15 mouse cellular contexts compared by ENCODE assay signal in genomic region chr17:5569131-5570030, GRCm38 (mm10).
DNase-seq lines count a peak whose midpoint lies in the region; ATAC-seq and TF ChIP-seq lines count a peak whose summit lies in the region.
"Had no signal": no experiment of that assay in that cellular context is flagged by ENCODE, and none has a peak within 500 bp of the region (broad histone marks: within the 10 kb centered on the region; RNA-seq: fewer than 3 reads in every experiment).

No protein-coding gene starts in this region.

- H3K27me3 ChIP-seq in liver, embryonic 11.5 days (replicated peaks; ENCODE audit: control insufficient read depth, insufficient read depth, low read length): no peaks in the 10 kb centered on the region
- H3K27me3 ChIP-seq in liver, embryonic 12.5 days (replicated peaks): no peaks in the 10 kb centered on the region
- H3K27me3 ChIP-seq in small intestine, adult 2 months (ENCODE audit: control insufficient read depth, insufficient read depth, low read length): no peaks in the 10 kb centered on the region
- H3K27me3 ChIP-seq in midbrain, embryonic 13.5 days: no peaks in the 10 kb centered on the region
- H3K27me3 ChIP-seq: embryonic facial prominence, embryonic 12.5 days; hindbrain, embryonic 15.5 days; limb, embryonic 15.5 days had no signal

- H3K27ac ChIP-seq in liver, embryonic 11.5 days (ENCODE audit: low read depth, low read length): no peak overlapping the region
- no peak overlapping the region for H3K27ac ChIP-seq in liver, embryonic 12.5 days
- peak overlapping the region; percentile 71 for H3K27ac ChIP-seq in small intestine, adult 2 months (ENCODE audit: insufficient read depth, low read depth, low read length)
- H3K27ac ChIP-seq in midbrain, embryonic 13.5 days: no peak overlapping the region
- H3K27ac ChIP-seq: embryonic facial prominence, embryonic 12.5 days; hindbrain, embryonic 15.5 days; limb, embryonic 15.5 days had no signal

- no peak overlapping the region for H3K9ac ChIP-seq in liver, embryonic 11.5 days (ENCODE audit: low read depth, low read length)
- no peak overlapping the region for H3K9ac ChIP-seq in liver, embryonic 12.5 days
- no peak overlapping the region for H3K9ac ChIP-seq in midbrain, embryonic 13.5 days (replicated peaks)
- H3K9ac ChIP-seq: embryonic facial prominence, embryonic 12.5 days; hindbrain, embryonic 15.5 days; limb, embryonic 15.5 days had no signal

- 0 out of 2 replicates have a peak, but pooled peaks have one; percentile 18 for ATAC-seq in liver, embryonic 11.5 days (replicated peaks; ENCODE audit: low FRiP score)
- ATAC-seq in liver, embryonic 12.5 days: no peak
- ATAC-seq in midbrain, embryonic 13.5 days: no peak

- DNase-seq in adrenal gland, adult (ENCODE audit: inconsistent age in 2 of 2, low spot score in 1 of 2): peak; percentile 18 to 70
- no peak for DNase-seq in adrenal gland, postnatal 25 days
- DNase-seq in liver, embryonic 11.5 days (ENCODE audit: low spot score): no peak
- peak; percentile 39 for DNase-seq in brain, embryonic 14.5 days (ENCODE audit: low read depth)
- no peak for DNase-seq in thymus, postnatal 10 days (ENCODE audit: low spot score in 2 of 2)
- DNase-seq: cerebellum, postnatal 36 days; kidney, adult 2 months; thymus, adult 2 months had no signal

- no peak for TF ChIP-seq CTCF in brain, embryonic 14.5 days (IDR thresholded peaks at IDR 0.05; ENCODE audit: borderline replicate concordance, extremely low read depth, insufficient read depth, insufficient read length)
- no peak for TF ChIP-seq CTCF in small intestine, adult 2 months (IDR thresholded peaks at IDR 0.05; ENCODE audit: extremely low read depth, insufficient read length, insufficient replicate concordance, low read depth, low read length)

- whole genome bisulfite sequencing in liver, embryonic 11.5 days: 69% methylated on average over 17 of the region's 17 CpGs
- WGBS in liver, embryonic 12.5 days (ENCODE audit: insufficient replicate concordance): 68% methylated on average over 17 of the region's 17 CpGs
- WGBS in small intestine, adult 2 months: 72% methylated on average over 17 of the region's 17 CpGs
- 73% methylated on average over 17 of the region's 17 CpGs for WGBS in midbrain, embryonic 13.5 days

- H3K4me1 ChIP-seq in liver, embryonic 11.5 days (replicated peaks; ENCODE audit: control insufficient read depth, insufficient read depth, low read length): peaks cover 4% of the 10 kb centered on the region; the same call in 1 of the 2 replicates
- peaks cover 27% of the 10 kb centered on the region for H3K4me1 ChIP-seq in liver, embryonic 12.5 days
- peaks cover 37% of the 10 kb centered on the region; the same call in 1 of the 2 replicates for H3K4me1 ChIP-seq in small intestine, adult 2 months (ENCODE audit: control insufficient read depth, insufficient read depth, insufficient read length, low read length)
- no peaks in the 10 kb centered on the region for H3K4me1 ChIP-seq in midbrain, embryonic 13.5 days (replicated peaks)
- H3K4me1 ChIP-seq: embryonic facial prominence, embryonic 12.5 days; hindbrain, embryonic 15.5 days; limb, embryonic 15.5 days had no signal

- no peak overlapping the region for H3K4me3 ChIP-seq in liver, embryonic 11.5 days (ENCODE audit: low read depth, low read length)
- H3K4me3 ChIP-seq in liver, embryonic 12.5 days: no peak overlapping the region
- no peak overlapping the region for H3K4me3 ChIP-seq in small intestine, adult 2 months (ENCODE audit: low read depth, low read length)
- no peak overlapping the region for H3K4me3 ChIP-seq in midbrain, embryonic 13.5 days (replicated peaks)
- H3K4me3 ChIP-seq: embryonic facial prominence, embryonic 12.5 days; hindbrain, embryonic 15.5 days; limb, embryonic 15.5 days; megakaryocyte, embryonic 14.5 days had no signal

- TF ChIP-seq POLR2A in brain, embryonic 14.5 days (IDR thresholded peaks at IDR 0.05; ENCODE audit: borderline replicate concordance, extremely low read depth, insufficient read depth, insufficient read length, poor library complexity, severe bottlenecking): no peak
- TF ChIP-seq POLR2A in small intestine, adult 2 months (IDR thresholded peaks at IDR 0.05; ENCODE audit: low read depth, low read length): no peak

- no peaks in the 10 kb centered on the region for H3K9me3 ChIP-seq in liver, embryonic 11.5 days (ENCODE audit: control insufficient read depth, low read length)
- H3K9me3 ChIP-seq in liver, embryonic 12.5 days (replicated peaks): no peaks in the 10 kb centered on the region
- peaks cover 5% of the 10 kb centered on the region; the same call in 1 of the 2 replicates for H3K9me3 ChIP-seq in midbrain, embryonic 13.5 days
- H3K9me3 ChIP-seq: embryonic facial prominence, embryonic 12.5 days; hindbrain, embryonic 15.5 days; limb, embryonic 15.5 days; megakaryocyte, embryonic 14.5 days had no signal

- no peaks in the 10 kb centered on the region; the same call in 1 of the 2 replicates for H3K36me3 ChIP-seq in liver, embryonic 11.5 days (ENCODE audit: control insufficient read depth, insufficient read depth, low read length)
- H3K36me3 ChIP-seq in liver, embryonic 12.5 days: no peaks in the 10 kb centered on the region
- H3K36me3 ChIP-seq in small intestine, adult 2 months (ENCODE audit: control insufficient read depth, insufficient read depth, low read length): no peaks in the 10 kb centered on the region
- H3K36me3 ChIP-seq in midbrain, embryonic 13.5 days: no peaks in the 10 kb centered on the region
- H3K36me3 ChIP-seq: embryonic facial prominence, embryonic 12.5 days; hindbrain, embryonic 15.5 days; limb, embryonic 15.5 days had no signal

- no peak overlapping the region for H3K4me2 ChIP-seq in liver, embryonic 11.5 days
- H3K4me2 ChIP-seq in liver, embryonic 12.5 days: no peak overlapping the region
- H3K4me2 ChIP-seq in midbrain, embryonic 13.5 days (replicated peaks): no peak overlapping the region
- H3K4me2 ChIP-seq: embryonic facial prominence, embryonic 12.5 days; hindbrain, embryonic 15.5 days; limb, embryonic 15.5 days had no signal

Comparison
In these comparisons a context has a peak if more than half of its experiments do, and no peak if none do; other contexts are left out.
1. DNase-seq: peak in adrenal gland, adult (2 of 2) and brain, embryonic 14.5 days (single experiment); none in adrenal gland, postnatal 25 days (single experiment), liver, embryonic 11.5 days (single experiment) and thymus, postnatal 10 days (0 of 2).